Mouse (Mus musculus) erythroblast, embryonic 14.5 days (primary cell): ENCODE results near the gene Gprc5c.

Experiments
- GATA1 ChIP-seq: IDR thresholded peaks from 2 replicates; pipeline ENCODE4 v1.6.1; 2012; ENCODE audit warnings: low read length, inconsistent platforms, mixed read lengths
- TAL1 ChIP-seq: IDR thresholded peaks from 3 replicates; pipeline ENCODE4 v1.6.1; 2012; ENCODE audit warnings: low read length, inconsistent platforms, mixed read lengths

- TF ChIP-seq TAL1 (no peak), GATA1 (no peak)
Measured at GRCm38 (mm10) chr11:114889991-114890518, 39.1 kb downstream of the Gprc5c start, which contains the start of gene Cd300a.
